Mouse (Mus musculus) liver, postnatal 0 days (tissue): Measurements from ENCODE around the gene Dgkz.

Source experiments
- CTCF ChIP-seq: sonication (generic); IDR thresholded peaks from 2 replicates; pipeline ENCODE4 v1.5.1; 2016; ENCODE audit warnings: antibody characterized with exemption, low read depth
- EP300 ChIP-seq: IDR thresholded peaks from 2 replicates; pipeline ENCODE4 v1.6.1; 2016; ENCODE audit warnings: antibody characterized with exemption, low read depth, mild to moderate bottlenecking

GRCm38 (mm10) chr2:92025202-92025601, 49.5 kb upstream of the Dgkz start:
- TF ChIP-seq EP300 (no peak), CTCF (no peak)
